Mouse (Mus musculus) embryonic facial prominence, embryonic 10.5 days (tissue): ENCODE measurements at regions not wholly inside any gene's neighbourhood (a gene's known extent, or its start where the extent isn't known, plus 50 kb on each side); places are given as distances from the start of the nearest gene placed in this dataset.
A peak's percentile ranks its signal among the peaks of the same experiment; 100 is the strongest.

ENCODE experiments used
- DNase-seq: peaks from one replicate; pipeline ENCODE4 v3.0.0-alpha.2; 2017; ENCODE audit warnings: low spot score
- H3K27ac ChIP-seq: fragments of 300-500 bp; sonication (generic); replicated peaks from 2 replicates; pipeline ENCODE4 v1.5.1; 2016; ENCODE audit warnings: mild to moderate bottlenecking
- H3K27me3 ChIP-seq: fragments of 300-500 bp; sonication (generic); replicated peaks from 2 replicates; pipeline ENCODE4 v1.6.1; 2016; ENCODE audit warnings: low read depth, mild to moderate bottlenecking; ENCODE audit not compliant: poor library complexity, severe bottlenecking
- H3K36me3 ChIP-seq: fragments of 300-500 bp; sonication (generic); replicated peaks from 2 replicates; pipeline ENCODE4 v1.6.1; 2016; ENCODE audit warnings: mild to moderate bottlenecking, moderate library complexity
- H3K4me1 ChIP-seq: fragments of 300-500 bp; sonication (generic); 2 replicates; pipeline ENCODE4 v1.6.1; 2016
- H3K4me3 ChIP-seq: fragments of 300-500 bp; sonication (generic); 2 replicates; pipeline ENCODE4 v1.5.1; 2016; ENCODE audit warnings: mild to moderate bottlenecking, moderate library complexity
- H3K9me3 ChIP-seq: fragments of 300-500 bp; sonication (generic); 2 replicates; pipeline ENCODE4 v1.6.1; 2016; ENCODE audit warnings: mild to moderate bottlenecking
- WGBS: fragments of 180-500 bp; shearing (Covaris S2); methylation state at CpG from one replicate; pipeline ENCODE4 v1.1.7; 2016; 5-methylcytosine and 5-hydroxymethylcytosine counted together

DNA sequence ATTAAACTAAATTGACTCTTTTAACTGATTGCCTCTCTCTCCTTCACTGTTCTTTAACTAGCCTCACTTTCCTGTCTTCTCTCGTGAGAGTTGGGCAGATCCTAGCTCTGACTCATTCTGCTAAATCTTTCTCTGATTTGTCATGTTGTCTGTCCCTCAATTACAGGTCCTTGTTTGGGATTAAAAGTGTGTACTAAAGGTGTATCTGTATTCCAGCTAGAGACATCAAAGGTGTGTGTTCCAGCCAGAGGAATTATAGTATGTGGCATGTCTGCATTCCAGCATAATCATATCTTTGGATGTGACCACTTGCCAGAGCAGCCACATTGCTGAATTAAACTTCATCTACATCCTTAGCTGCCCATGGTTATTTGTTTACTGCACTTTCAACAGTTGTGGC is 167.5 kb upstream of the Fam83b start:
- H3K36me3 ChIP-seq, result no peaks in the 10 kb centered on the region
- H3K4me3 ChIP-seq, result no peak overlapping the region
- H3K9me3 ChIP-seq, result no peaks in the 10 kb centered on the region
- 63% methylated on average over 1 of the region's 1 CpGs for WGBS
- no peaks in the 10 kb centered on the region for H3K4me1 ChIP-seq
- no peak overlapping the region for H3K27ac ChIP-seq
- no peaks in the 10 kb centered on the region for H3K27me3 ChIP-seq
- no peak for DNase-seq

DNA sequence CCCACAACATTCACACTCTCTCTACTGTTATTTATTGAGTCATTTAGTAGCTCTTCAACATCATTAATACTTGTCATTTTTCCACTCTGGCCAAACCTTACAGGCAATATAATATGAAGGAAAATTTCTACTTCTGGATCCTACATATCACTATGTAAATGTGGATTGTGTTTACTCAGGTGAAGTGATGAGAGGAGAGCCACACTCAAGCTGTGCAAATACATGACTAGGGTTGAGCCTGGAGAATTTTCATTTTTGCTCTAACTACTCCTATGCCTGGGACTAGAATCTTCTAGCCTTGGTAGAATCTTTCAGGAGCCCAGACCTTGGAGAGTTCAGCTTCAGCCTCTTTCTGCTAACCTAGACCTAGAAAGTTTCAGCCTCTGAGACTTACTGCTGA is 166.9 kb upstream of the Fam83b start:
- H3K4me1 ChIP-seq, result no peaks in the 10 kb centered on the region
- DNase-seq, result no peak
- no peak overlapping the region for H3K27ac ChIP-seq
- H3K27me3 ChIP-seq, result no peaks in the 10 kb centered on the region
- H3K36me3 ChIP-seq, result no peaks in the 10 kb centered on the region
- H3K4me3 ChIP-seq, result no peak overlapping the region
- H3K9me3 ChIP-seq, result no peaks in the 10 kb centered on the region

DNA sequence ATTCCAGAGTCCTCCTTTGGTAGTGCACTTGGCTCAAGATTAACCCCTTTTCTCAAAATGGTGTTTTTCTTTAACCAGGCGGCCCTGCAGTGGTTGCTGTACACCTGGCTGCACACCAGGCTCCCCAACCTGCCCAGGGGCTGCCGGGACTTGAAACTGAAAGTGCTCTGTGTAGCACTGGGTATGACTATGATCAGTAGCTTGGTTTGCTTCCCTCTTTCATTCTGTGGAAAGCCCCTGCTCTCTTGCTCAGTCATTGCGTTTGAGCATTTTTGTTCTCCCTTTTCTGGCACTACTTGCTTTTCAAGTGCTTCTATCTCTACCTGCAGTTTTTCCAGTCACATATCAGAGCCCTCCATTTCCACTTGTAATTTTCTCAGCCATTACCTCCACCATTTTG is 156.0 kb upstream of the Fam83b start:
- no peak for DNase-seq
- H3K4me3 ChIP-seq, result no peak overlapping the region
- no peaks in the 10 kb centered on the region for H3K4me1 ChIP-seq
- no peaks in the 10 kb centered on the region for H3K9me3 ChIP-seq
- no peaks in the 10 kb centered on the region for H3K36me3 ChIP-seq
- no peaks in the 10 kb centered on the region for H3K27me3 ChIP-seq
- WGBS, result 70% methylated on average over 3 of the region's 3 CpGs
- no peak overlapping the region for H3K27ac ChIP-seq

DNA sequence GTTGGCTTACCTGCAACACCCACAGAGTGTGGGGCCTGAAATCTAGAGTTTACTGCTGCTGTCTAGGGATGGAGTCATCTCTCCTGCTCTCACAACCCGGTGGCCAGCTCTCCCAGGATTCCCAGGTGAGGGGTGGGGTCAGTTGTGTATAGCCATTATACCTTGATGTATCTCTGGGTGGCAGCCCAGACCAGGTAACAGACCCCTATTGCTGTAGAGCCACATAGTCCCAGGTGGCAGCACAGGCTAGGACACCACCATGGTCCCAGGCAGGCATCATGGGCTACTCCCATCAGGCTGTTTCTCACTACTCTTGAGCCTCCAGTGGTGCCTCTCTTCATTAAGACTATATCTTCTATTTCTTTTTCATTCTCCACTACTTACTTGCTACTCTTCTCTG is 148.9 kb upstream of the Fam83b start:
- Histone ChIP-seq H3K4me3 (no peak overlapping the region), H3K27ac (no peak overlapping the region), H3K9me3 (no peaks in the 10 kb centered on the region), H3K36me3 (no peaks in the 10 kb centered on the region), H3K27me3 (no peaks in the 10 kb centered on the region), H3K4me1 (no peaks in the 10 kb centered on the region)
- no peak for DNase-seq
- WGBS, result 78% methylated on average over 1 of the region's 1 CpGs

DNA sequence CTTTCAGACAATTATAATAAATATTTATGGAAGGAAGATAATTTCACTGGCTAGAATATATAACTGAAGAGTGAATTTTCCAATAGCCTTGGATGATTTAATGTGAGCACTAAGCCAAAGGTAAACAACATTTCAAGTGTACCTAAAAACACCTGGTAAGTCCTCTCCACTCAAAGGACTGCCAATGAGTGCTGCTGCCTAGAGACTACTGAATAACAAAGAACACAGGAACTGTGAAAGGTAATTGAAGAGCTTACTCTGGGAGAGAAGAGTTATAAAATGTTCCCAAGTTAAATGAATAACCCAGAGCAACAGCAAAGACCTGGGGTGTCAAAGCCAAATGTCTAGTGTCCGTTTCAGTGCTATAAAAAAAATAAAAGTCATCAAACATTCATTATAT is 139.5 kb upstream of the Fam83b start:
- no peak overlapping the region for H3K27ac ChIP-seq
- no peaks in the 10 kb centered on the region for H3K4me1 ChIP-seq
- WGBS, result 61% methylated on average over 1 of the region's 1 CpGs
- no peak overlapping the region for H3K4me3 ChIP-seq
- no peaks in the 10 kb centered on the region for H3K9me3 ChIP-seq
- no peaks in the 10 kb centered on the region for H3K27me3 ChIP-seq
- no peaks in the 10 kb centered on the region for H3K36me3 ChIP-seq
- DNase-seq, result no peak

DNA sequence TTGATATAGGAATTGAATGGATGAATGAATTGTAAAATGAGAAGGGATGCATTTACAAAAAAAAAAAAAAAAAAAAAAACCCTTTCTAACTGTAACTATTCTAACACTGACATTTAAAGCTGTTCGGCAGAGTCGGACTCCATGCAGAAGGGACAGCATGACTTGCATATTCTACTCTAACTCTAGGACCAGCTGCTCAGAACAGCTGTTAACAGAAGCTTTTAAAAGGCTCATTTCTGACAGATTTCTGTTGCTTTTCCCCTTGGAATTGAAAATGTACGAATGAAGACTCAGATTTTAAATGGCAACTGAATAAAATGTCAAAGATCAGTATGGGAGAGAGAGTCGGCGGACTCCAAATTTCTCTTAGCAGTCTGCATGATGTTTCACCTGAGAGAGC is 138.9 kb upstream of the Fam83b start:
- 88% methylated on average over 5 of the region's 5 CpGs for WGBS
- H3K9me3 ChIP-seq, result no peaks in the 10 kb centered on the region
- H3K27me3 ChIP-seq, result no peaks in the 10 kb centered on the region
- no peak for DNase-seq
- H3K36me3 ChIP-seq, result no peaks in the 10 kb centered on the region
- no peak overlapping the region for H3K27ac ChIP-seq
- H3K4me3 ChIP-seq, result no peak overlapping the region
- H3K4me1 ChIP-seq, result no peaks in the 10 kb centered on the region

DNA sequence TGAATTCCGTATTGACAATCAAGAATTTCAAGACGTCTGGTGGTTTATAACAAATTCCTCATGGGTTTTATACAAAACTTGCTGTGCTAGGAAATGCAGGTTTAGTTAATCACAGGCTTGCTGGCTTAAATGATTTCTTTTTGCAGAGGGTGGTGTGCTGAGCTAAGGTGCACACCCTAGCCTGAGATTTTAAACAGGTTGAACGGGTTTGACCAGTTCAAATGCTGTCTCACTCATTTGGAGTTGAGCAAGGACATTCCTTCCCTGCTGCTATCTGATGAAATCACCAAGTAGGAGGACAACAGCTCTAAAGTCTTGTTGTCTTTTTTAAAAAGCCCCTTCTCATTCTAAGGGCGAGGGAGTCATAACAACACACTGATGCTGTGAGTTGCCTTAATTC is 128.6 kb upstream of the Fam83b start:
- no peaks in the 10 kb centered on the region for H3K27me3 ChIP-seq
- H3K4me3 ChIP-seq, result no peak overlapping the region
- no peak for DNase-seq
- H3K4me1 ChIP-seq, result no peaks in the 10 kb centered on the region
- H3K9me3 ChIP-seq, result no peaks in the 10 kb centered on the region
- H3K36me3 ChIP-seq, result no peaks in the 10 kb centered on the region
- no peak overlapping the region for H3K27ac ChIP-seq
- WGBS, result 64% methylated on average over 4 of the region's 4 CpGs

DNA sequence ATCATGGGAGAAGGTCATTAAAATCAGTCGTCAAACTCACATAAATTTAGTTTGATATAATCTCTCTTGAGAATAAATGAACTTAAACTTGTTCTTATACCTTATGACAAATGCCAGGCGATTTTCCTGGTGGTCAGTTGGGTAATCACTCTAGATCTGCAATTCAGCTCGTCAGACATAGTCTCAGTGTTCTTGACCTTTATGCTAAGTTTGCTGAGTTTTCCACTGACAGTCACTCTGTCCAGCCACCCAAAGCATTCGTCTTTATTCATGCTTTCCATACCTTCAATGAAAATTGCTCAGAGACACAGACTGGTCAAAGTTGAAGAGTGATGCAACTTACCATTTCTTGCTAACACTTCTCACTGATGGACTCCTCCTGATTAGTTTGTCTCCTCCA is 126.1 kb upstream of the Fam83b start:
- no peaks in the 10 kb centered on the region for H3K9me3 ChIP-seq
- 84% methylated on average over 4 of the region's 4 CpGs for WGBS
- H3K4me1 ChIP-seq, result no peaks in the 10 kb centered on the region
- DNase-seq, result no peak
- H3K27me3 ChIP-seq, result no peaks in the 10 kb centered on the region
- no peak overlapping the region for H3K27ac ChIP-seq
- H3K4me3 ChIP-seq, result no peak overlapping the region
- H3K36me3 ChIP-seq, result no peaks in the 10 kb centered on the region

DNA sequence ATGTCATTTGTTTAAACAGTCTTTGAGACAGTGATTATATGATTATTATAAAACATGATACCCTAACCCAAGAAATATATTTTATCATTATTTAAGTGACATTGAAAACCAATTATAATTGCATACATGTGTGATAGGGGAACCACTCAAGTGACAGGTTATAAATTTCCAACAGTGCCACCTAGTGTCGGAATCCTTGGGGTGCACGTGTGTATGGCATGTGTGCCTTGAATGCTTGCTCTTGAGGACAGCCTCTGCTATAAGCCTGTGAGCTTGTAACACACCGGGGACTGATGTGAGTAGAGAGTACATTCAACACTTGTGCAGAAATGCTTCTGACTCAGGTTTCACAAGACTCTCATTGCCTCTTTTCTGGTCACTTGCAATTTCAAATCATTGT is 93.9 kb upstream of the Fam83b start:
- Histone ChIP-seq H3K4me1 (peaks cover 7% of the 10 kb centered on the region; the same call in 1 of the 2 replicates), H3K27ac (no peak overlapping the region), H3K27me3 (no peaks in the 10 kb centered on the region), H3K36me3 (no peaks in the 10 kb centered on the region), H3K4me3 (no peak overlapping the region), H3K9me3 (no peaks in the 10 kb centered on the region)
- peak; percentile 70 for DNase-seq
- WGBS, result 16% methylated on average over 3 of the region's 3 CpGs

DNA sequence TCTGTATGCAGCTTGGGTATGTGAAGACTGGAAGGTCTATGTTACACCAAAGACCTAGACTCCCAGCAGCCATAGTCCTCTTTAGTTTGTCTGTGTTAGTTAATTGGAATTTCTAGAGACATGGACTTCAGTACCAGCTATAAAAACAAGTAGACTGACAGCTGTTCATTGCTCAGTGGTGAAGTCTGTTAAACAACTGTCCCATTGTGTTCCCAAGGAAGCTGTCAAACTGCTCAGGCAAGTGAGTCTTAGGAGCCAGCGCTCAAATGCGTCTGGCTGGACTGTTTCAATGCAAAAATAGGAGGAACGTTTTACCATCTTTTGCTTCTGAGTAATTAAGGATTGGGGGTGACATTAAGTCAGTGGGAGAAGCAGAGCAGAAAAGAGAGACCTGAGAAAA is 92.9 kb upstream of the Fam83b start:
- Histone ChIP-seq H3K36me3 (no peaks in the 10 kb centered on the region), H3K4me3 (no peak overlapping the region), H3K27ac (no peak overlapping the region), H3K9me3 (no peaks in the 10 kb centered on the region), H3K4me1 (peaks cover 7% of the 10 kb centered on the region; the same call in 1 of the 2 replicates), H3K27me3 (no peaks in the 10 kb centered on the region)
- peak; percentile 9 for DNase-seq
- 25% methylated on average over 3 of the region's 3 CpGs for WGBS

DNA sequence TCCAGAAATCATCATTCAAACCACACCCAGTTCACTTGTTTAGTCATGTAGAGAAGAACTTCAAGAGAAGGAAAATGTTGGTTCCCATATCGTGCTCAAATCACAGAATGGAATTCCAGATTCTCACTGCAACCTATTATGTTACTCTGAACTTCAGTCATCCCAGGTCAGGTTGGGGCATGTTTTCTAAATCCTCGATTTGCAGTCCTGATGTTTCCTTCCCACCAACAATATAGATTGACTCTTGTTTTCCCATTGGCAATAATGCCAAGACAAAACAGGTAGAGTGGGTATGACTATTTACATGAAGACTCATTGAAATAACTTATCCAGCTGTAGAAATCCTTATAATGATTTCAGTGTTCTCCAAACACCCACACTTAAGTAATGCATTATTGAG is 86.4 kb upstream of the Fam83b start:
- no peaks in the 10 kb centered on the region for H3K27me3 ChIP-seq
- no peaks in the 10 kb centered on the region for H3K4me1 ChIP-seq
- DNase-seq, result no peak
- no peak overlapping the region for H3K4me3 ChIP-seq
- H3K36me3 ChIP-seq, result no peaks in the 10 kb centered on the region
- no peak overlapping the region for H3K27ac ChIP-seq
- 84% methylated on average over 2 of the region's 2 CpGs for WGBS
- H3K9me3 ChIP-seq, result no peaks in the 10 kb centered on the region

DNA sequence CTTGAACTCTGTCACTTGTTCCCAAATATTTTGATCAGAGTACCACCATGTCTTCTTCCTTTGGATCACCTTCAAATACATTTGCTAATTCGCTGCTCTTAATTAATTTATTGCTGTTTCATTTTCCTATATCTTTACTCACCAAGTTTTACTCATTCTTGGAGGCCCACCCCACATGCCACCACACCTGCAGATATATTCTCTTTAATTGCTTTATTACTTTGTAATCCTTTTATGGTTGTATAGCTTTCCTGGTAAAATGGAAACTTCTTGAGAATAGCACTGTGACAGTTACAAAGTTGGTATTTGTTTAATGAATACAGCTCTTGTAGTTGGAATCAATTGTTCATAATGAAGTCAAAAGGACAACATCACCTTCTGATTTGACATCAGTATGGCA is 82.6 kb upstream of the Fam83b start:
- H3K4me1 ChIP-seq, result no peaks in the 10 kb centered on the region
- H3K36me3 ChIP-seq, result no peaks in the 10 kb centered on the region
- H3K9me3 ChIP-seq, result no peaks in the 10 kb centered on the region
- 89% methylated on average over 1 of the region's 1 CpGs for WGBS
- no peak overlapping the region for H3K27ac ChIP-seq
- no peaks in the 10 kb centered on the region for H3K27me3 ChIP-seq
- DNase-seq, result no peak
- no peak overlapping the region for H3K4me3 ChIP-seq

DNA sequence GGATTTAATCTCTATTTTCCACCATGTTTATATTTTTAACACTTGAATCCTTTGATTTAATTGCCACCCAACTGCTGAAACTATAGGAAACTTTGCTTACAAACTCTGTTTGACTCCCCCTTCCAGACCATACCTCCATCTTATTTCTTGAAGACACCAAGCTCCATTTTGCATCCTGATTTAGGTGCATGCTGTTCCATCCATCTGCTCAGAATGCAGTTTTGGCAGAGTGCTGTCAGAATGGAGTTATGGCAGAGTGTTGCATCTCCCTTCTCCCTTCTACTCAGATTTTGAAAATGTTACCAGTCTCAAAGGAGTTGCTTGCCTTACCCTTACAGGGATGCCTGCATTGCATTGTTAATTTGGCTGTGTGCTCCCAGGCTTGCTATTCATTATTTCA is 79.5 kb upstream of the Fam83b start:
- Histone ChIP-seq H3K27me3 (no peaks in the 10 kb centered on the region), H3K4me1 (no peaks in the 10 kb centered on the region), H3K36me3 (no peaks in the 10 kb centered on the region)

More for the DNA sequence above, 79.5 kb upstream of the Fam83b start:
- H3K9me3 ChIP-seq, result no peaks in the 10 kb centered on the region
- no peak overlapping the region for H3K27ac ChIP-seq
- no peak for DNase-seq
- no peak overlapping the region for H3K4me3 ChIP-seq
